Mouse (Mus musculus): ENCODE data around the gene Lhfp.

DNA sequence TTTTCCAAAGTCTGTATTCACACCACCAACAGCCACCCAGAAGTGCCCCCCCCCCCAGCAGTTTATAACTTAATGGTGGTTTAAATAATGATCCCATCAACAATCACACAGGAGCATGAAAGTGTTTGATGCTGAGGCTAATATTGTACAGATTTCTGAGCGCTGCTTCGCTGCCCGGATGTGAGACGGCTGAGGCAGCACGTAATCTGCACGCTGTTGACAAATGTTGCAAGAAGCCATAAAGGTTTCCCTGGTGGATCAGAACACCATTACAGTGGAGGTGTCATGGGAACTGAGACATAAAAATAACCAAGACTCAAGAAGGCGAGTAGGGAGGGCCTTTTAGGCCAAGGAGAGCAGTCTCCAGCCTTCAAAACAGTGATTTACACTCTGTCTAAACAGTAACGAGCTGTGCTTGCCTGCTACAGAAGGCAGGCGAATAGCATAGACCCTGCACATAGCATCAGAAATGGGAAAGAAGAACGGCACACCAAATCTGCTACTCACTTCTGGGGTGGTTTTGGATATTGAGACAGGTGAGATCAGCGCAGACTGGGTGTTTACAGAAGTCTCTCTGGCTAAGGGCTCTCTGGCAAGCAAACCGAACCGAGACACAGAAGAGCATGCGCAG is 248.4 kb downstream of the Lhfp start:
- TF ChIP-seq CTCF (IDR thresholded peaks at IDR 0.05; ENCODE audit: low read depth, low read length) (no peak), POLR2A (IDR thresholded peaks at IDR 0.05; ENCODE audit: extremely low read depth, insufficient read depth, low read length) (no peak)
